Mouse (Mus musculus) liver, adult 2 months (tissue): ENCODE data around the gene Cnnm1.

Source experiments
- CTCF ChIP-seq: fragments of 200-500 bp; IDR thresholded peaks from 2 replicates; pipeline ENCODE4 v1.5.1; 2011; ENCODE audit warnings: low read depth, low read length, control low read depth
- POLR2A ChIP-seq: fragments of 200-500 bp; IDR thresholded peaks from 2 replicates; pipeline ENCODE4 v1.6.1; 2011; ENCODE audit warnings: low read length, control low read depth; ENCODE audit not compliant: insufficient read depth; ENCODE audit errors: extremely low read depth

DNA sequence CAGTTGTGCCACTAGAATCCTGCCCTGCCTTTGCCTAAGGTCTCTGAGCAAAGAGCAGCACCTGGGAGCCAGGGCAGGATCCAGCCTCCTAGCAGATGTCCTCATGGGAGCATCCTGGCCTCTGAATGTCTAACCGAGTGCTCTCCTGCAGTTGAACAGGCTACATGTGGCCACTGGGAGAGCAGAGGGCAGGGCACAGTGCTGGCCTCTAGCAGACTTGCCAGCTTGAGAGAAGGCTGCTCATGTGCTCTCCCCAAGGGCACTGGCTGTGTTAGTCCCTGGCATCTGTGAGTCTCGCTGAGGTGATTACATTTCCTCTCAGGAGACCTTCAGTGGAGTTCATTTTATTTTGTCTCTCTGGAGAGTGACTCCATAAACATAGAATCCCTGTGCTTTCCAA, 35.4 kb downstream of the Cnnm1 start:
- TF ChIP-seq POLR2A (no peak), CTCF (no peak)
